Mouse (Mus musculus) C2C12 (cell line): ENCODE results near the gene Haspin. TPM values are rescaled to one million over a fixed set of nuclear protein-coding genes. Genes with fewer than 3 reads are reported as not detected.

Experiments
- H3K27me3 ChIP-seq: one replicate; pipeline ENCODE4 v1.6.1; 2011; ENCODE audit not compliant: control insufficient read depth, insufficient read depth, insufficient read length
- H3K36me3 ChIP-seq: one replicate; pipeline ENCODE4 v1.6.1; 2011; ENCODE audit not compliant: control insufficient read depth, insufficient read depth
- H3K4me3 ChIP-seq: one replicate; pipeline ENCODE4 v1.5.1; 2011; ENCODE audit warnings: mild to moderate bottlenecking, control low read depth; ENCODE audit not compliant: poor library complexity, insufficient read depth, severe bottlenecking
- H3K79me2 ChIP-seq: one replicate; pipeline ENCODE4 v1.6.1; 2011; ENCODE audit not compliant: control insufficient read depth, insufficient read depth
- H3K79me3 ChIP-seq: one replicate; pipeline ENCODE4 v1.6.1; 2011; ENCODE audit warnings: low read depth, control low read depth
- H3ac ChIP-seq: one replicate; pipeline ENCODE3; 2011; ENCODE audit warnings: low read depth; ENCODE audit not compliant: control insufficient read depth, insufficient read length
- CEBPB ChIP-seq: IDR thresholded peaks from one replicate; pipeline ENCODE4 v1.6.1; 2011; ENCODE audit warnings: low read depth, mild to moderate bottlenecking, control low read depth, moderate library complexity
- CTCF ChIP-seq: IDR thresholded peaks from one replicate; pipeline ENCODE4 v1.5.1; 2011; ENCODE audit not compliant: control insufficient read depth, insufficient read depth, insufficient read length
- FOSL1 ChIP-seq: IDR thresholded peaks from one replicate; pipeline ENCODE4 v1.8.0; 2011; ENCODE audit warnings: mild to moderate bottlenecking, low read length; ENCODE audit not compliant: poor library complexity, insufficient read depth, severe bottlenecking
- MAX ChIP-seq: IDR thresholded peaks from one replicate; pipeline ENCODE4 v1.6.1; 2011; ENCODE audit warnings: mild to moderate bottlenecking, control low read depth
- MYOD1 ChIP-seq: IDR thresholded peaks from one replicate; pipeline ENCODE4 v1.6.1; 2011; ENCODE audit warnings: low read depth; ENCODE audit not compliant: control insufficient read depth, insufficient read length
- MYOG ChIP-seq: IDR thresholded peaks from one replicate; pipeline ENCODE4 v1.6.1; 2011; ENCODE audit not compliant: control insufficient read depth, insufficient read length; ENCODE audit errors: extremely low read depth
- USF1 ChIP-seq: IDR thresholded peaks from one replicate; pipeline ENCODE4 v1.6.1; 2011; ENCODE audit warnings: low read depth, mild to moderate bottlenecking, control low read depth, moderate library complexity
- long read RNA-seq, 2 experiments: library from polyadenylated mRNA; unstranded; transcript quantifications; one replicate each; pipeline ENCODE4 v2.0.0; 2019 to 2020
- polyA plus RNA-seq: library from polyadenylated mRNA; unstranded; fragments of >200 nt; fragmentation: generic; extraction: Trizol; gene quantifications from one replicate; pipeline ENCODE4 v1.2.1, GENCODE M21; 2012; ENCODE audit warnings: missing spikeins

Haspin gene
- polyA plus RNA-seq = 9.4 TPM
- long read RNA-seq, experiment 1, transcript Haspin-201 (1 exons, 2,810 nt) = major isoform, 8 of 8 reads
- long read RNA-seq, experiment 1, partial matches to known transcripts = 0 of 8 reads
- long read RNA-seq, experiment 1, other reads (novel, unspliced or antisense) = 0 of 8 reads
- long read RNA-seq, experiment 2, transcript Haspin-201 (1 exons, 2,810 nt) = major isoform, 68 of 70 reads
- long read RNA-seq, experiment 2, partial matches to known transcripts = 0 of 70 reads
- long read RNA-seq, experiment 2, other reads (novel, unspliced or antisense) = 2 of 70 reads

- H3ac ChIP-seq = peak within 1 kb of the TSS; percentile 98
- TF ChIP-seq CTCF = peak; percentile 98
- peak; percentile 82 for TF ChIP-seq MAX
- no peak for TF ChIP-seq FOSL1
- TF ChIP-seq CEBPB = no peak
- peak within 1 kb of the TSS; percentile 92 for H3K4me3 ChIP-seq
- peaks cover 54% of the 10 kb centered on the region for H3K79me2 ChIP-seq
- H3K79me3 ChIP-seq = peaks cover 43% of the 10 kb centered on the region
- H3K27me3 ChIP-seq = no peaks in the 10 kb centered on the region
- peaks cover 33% of the 10 kb centered on the region for H3K36me3 ChIP-seq
These were observed at the start of gene Haspin for GRCm38 (mm10) chr11:73137591-73138501. Gene Haspin (minus strand): TSS chr11:73138294.

- H3K79me3 ChIP-seq = no peaks in the 10 kb centered on the region
- no peaks in the 10 kb centered on the region for H3K27me3 ChIP-seq
- no peak overlapping the region for H3ac ChIP-seq
- no peak for TF ChIP-seq CEBPB
- no peak for TF ChIP-seq USF1
- TF ChIP-seq MAX = no peak
- no peak for TF ChIP-seq CTCF
- TF ChIP-seq MYOD1 = no peak
- TF ChIP-seq MYOG = no peak
- no peak for TF ChIP-seq FOSL1
- peaks cover 16% of the 10 kb centered on the region for H3K36me3 ChIP-seq
- H3K4me3 ChIP-seq = no peak overlapping the region
- H3K79me2 ChIP-seq = no peaks in the 10 kb centered on the region
These were observed 49.1 kb upstream of the Haspin start for GRCm38 (mm10) chr11:73187231-73187630.

- no peak overlapping the region for H3K4me3 ChIP-seq
- no peak overlapping the region for H3ac ChIP-seq
- no peaks in the 10 kb centered on the region for H3K79me2 ChIP-seq
- no peaks in the 10 kb centered on the region for H3K27me3 ChIP-seq
- H3K79me3 ChIP-seq = no peaks in the 10 kb centered on the region
- H3K36me3 ChIP-seq = peaks cover 21% of the 10 kb centered on the region
- TF ChIP-seq MYOG = no peak
- TF ChIP-seq MAX = no peak
- no peak for TF ChIP-seq CTCF
- no peak for TF ChIP-seq CEBPB
- TF ChIP-seq FOSL1 = no peak
- no peak for TF ChIP-seq MYOD1
- no peak for TF ChIP-seq USF1
These were observed 48.0 kb upstream of the Haspin start for GRCm38 (mm10) chr11:73185872-73186615.

GRCm38 (mm10) chr11:73177895-73178294 is 39.8 kb upstream of the Haspin start:
- H3K79me2 ChIP-seq = peaks cover 81% of the 10 kb centered on the region
- peak overlapping the region; percentile 77 for H3ac ChIP-seq
- no peaks in the 10 kb centered on the region for H3K27me3 ChIP-seq
- peaks cover 63% of the 10 kb centered on the region for H3K79me3 ChIP-seq
- no peak for TF ChIP-seq CTCF
- no peak for TF ChIP-seq MYOG
- no peak for TF ChIP-seq USF1
- TF ChIP-seq MYOD1 = no peak
- TF ChIP-seq FOSL1 = no peak
- TF ChIP-seq CEBPB = no peak
- no peak for TF ChIP-seq MAX
- H3K36me3 ChIP-seq = peaks cover 45% of the 10 kb centered on the region
- H3K4me3 ChIP-seq = peak overlapping the region; percentile 99

GRCm38 (mm10) chr11:73177509-73177875 is 39.4 kb upstream of the Haspin start:
- peak overlapping the region; percentile 99 for H3K4me3 ChIP-seq
- no peaks in the 10 kb centered on the region for H3K27me3 ChIP-seq
- peaks cover 85% of the 10 kb centered on the region for H3K79me2 ChIP-seq

More at GRCm38 (mm10) chr11:73177509-73177875, 39.4 kb upstream of the Haspin start:
- TF ChIP-seq CTCF = no peak
- no peak for TF ChIP-seq MYOG
- no peak for TF ChIP-seq MAX
- TF ChIP-seq MYOD1 = no peak
- Histone ChIP-seq H3ac (peak overlapping the region; percentile 88), H3K36me3 (peaks cover 45% of the 10 kb centered on the region), H3K79me3 (peaks cover 67% of the 10 kb centered on the region)
